Mouse (Mus musculus) urinary bladder, postnatal 10 days (tissue): ENCODE data around the gene Phlda3.
A peak's percentile ranks its signal among the peaks of the same experiment; 100 is the strongest.

ENCODE experiments used
- DNase-seq: peaks from one replicate; pipeline ENCODE4 v3.0.0; 2022; ENCODE audit warnings: low spot score

Phlda3 gene

GRCm38 (mm10) chr1:135765645-135766591 is at the start of gene Phlda3:
Phlda3 (plus strand) TSS chr1:135766119.
- DNase-seq, result peak; percentile 51

- DNase-seq, result no peak
Observed at GRCm38 (mm10) chr1:135719486-135719885, 46.4 kb upstream of the Phlda3 start.

GRCm38 (mm10) chr1:135719983-135720382 is 45.9 kb upstream of the Phlda3 start, which contains the start of gene Csrp1:
Csrp1 (plus strand) TSS chr1:135720061.
- DNase-seq, result no peak

DNA sequence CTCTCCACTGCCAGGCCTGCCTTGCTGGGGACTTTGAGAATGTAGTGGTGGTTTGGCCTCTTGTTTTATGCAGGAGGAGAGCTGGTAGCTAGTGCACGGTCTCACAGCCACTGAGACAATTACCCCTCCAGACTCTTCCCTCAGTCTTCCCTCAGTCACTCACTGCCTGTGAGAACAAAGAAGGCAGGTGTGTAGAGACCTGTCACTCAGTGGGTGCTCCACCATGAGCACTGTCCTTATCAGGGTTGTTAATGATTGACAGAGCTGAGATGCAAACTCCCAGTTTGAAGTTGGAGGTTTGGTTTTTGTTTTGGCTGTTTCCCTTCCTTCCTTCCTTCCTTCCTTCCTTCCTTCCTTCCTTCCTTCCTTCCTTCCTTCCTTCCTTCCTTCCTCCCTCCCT is 42.9 kb upstream of the Phlda3 start:
- no peak for DNase-seq

DNA sequence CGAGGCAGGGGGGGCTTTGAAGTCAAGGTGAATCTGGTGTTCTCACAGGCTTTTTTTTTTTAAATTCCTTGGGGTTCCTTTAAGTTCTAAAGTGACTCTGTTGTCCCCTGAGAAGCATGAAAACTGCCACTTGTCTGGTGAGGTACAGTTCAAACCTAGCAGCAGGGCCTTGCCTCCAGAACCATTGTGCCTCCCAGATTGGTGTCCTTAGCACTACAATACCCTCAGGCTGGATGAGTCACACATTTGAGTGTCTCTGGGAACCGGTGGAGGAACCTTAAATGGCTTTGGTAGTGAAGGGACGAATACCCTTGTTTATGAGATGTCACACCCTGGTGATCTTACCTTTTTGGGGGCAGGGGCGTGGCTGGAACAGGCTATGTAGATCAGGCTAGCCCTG is 41.8 kb upstream of the Phlda3 start:
- no peak for DNase-seq

GRCm38 (mm10) chr1:135725324-135725723 is 40.6 kb upstream of the Phlda3 start:
- no peak for DNase-seq

DNA sequence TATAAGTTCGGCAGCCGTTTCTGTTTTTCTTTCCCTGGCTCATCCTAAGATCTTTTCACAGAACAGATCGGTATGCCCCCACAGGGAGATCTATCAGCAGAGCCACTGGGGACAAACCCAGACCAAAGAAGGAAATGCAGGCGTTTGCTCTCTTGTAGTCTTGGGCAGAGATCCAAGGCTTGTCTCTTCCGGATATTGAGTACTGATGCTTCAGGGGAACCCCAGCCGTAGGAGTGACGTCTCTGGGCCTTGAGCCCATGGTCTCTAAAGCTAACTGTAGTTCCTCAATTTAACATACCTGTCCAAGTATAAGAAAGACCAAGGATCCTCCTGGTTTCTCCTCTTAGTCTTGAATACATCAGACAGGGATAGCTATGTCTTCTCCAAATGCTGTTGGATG is 40.0 kb upstream of the Phlda3 start:
- no peak for DNase-seq

- peak; percentile 64 for DNase-seq
Observed at GRCm38 (mm10) chr1:135728631-135729366, 37.1 kb upstream of the Phlda3 start.

GRCm38 (mm10) chr1:135729367-135729713 is 36.6 kb upstream of the Phlda3 start:
- DNase-seq, result no peak

GRCm38 (mm10) chr1:135729821-135730220 is 36.1 kb upstream of the Phlda3 start:
- no peak for DNase-seq

GRCm38 (mm10) chr1:135730296-135730695 is 35.6 kb upstream of the Phlda3 start:
- DNase-seq, result no peak

DNA sequence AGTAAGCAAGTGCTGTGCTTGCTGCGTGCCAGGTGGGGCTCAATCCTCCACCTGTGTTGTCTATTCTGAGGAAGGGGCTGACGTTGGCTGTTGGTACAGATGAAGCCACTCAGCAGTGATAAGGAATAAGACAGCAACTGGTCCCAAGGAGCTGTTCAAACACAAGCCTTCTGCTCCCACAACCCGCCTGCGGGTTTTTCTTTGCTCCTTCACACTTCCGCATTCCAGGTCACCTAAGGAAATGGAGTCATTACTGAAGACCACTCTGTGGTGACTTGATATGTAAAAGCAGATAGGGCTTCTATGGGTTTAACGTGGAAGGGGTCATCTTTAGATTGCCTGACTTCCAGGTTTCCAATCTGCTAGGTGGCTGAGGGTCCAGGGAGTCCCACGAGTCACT is 34.5 kb upstream of the Phlda3 start:
- DNase-seq, result no peak

DNA sequence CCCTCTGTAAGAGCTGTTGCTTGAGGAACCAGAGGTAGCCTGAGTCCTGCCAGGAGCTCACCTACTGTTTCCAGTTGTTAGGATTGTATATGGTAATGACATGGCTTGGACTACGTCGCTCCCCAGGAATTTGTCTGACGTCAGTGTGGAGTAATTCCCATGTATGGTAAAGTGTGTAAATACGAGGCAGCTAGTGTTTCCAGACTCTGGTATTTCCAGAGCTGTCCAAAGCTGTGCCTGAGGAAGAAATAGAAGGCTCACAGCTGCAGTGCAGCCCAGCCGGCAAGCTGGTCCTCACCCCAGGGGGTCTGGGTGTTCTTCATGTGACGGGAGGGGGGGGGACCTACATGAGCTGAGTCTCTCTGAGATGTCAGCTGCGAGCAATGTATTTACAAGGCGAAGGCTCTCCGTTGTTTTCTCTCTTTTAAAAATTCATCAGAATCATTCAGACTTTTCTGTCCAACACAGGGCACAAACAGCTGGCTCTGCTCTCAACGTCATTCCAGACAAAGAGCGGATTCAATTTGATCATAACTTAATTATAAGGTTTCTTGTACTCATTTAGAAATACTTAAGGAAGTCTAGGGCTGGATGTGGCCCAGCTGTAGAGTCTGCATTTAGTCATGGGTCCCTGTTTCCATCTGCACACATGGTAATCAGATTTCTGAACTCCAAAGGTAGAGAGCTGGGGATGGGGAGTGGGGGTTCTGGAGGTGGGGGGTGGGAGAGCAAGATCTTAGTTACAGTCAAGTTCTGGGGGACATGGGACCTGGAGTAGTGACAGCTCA is 33.8 kb upstream of the Phlda3 start:
- no peak for DNase-seq

DNA sequence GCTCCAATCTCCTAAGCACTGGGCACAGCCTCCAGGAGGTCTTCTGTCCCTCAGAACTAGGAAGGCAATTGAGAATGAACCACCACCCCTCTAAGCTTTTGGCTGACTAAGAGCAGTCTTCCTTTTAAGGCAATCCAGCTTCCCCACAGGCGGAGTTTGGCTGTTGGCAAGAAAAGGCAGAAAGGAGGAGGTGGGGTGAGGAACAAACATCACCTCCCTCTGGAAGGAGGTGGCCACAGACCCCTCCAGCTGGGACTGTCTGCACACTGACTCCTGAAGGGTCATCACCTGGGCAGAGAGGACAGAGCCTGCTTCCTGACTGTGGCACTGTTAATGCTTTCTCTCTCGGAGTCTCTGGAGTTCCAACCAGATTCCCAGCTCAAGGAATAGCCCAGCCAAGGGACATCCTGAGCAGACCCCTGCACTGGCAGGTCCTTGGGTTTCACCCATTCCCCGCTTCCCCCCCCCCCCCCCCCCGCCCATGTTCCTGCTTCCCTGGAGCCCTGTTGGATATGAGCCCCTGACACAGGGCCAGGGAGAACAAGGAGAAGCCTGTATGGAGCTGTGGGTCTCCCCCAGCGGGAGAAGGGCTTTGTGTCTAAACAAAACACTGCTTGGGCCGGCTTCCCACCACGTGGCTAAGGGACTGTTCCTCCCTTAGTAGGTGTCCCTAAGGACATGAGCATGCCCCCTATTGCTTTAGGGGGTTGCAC is 31.5 kb upstream of the Phlda3 start:
- DNase-seq, result no peak

GRCm38 (mm10) chr1:135735460-135735859 is 30.5 kb upstream of the Phlda3 start:
- DNase-seq, result no peak

GRCm38 (mm10) chr1:135744987-135745386 is 20.9 kb upstream of the Phlda3 start:
- DNase-seq, result no peak

- no peak for DNase-seq
Observed at GRCm38 (mm10) chr1:135746248-135746647, 19.7 kb upstream of the Phlda3 start.

DNA sequence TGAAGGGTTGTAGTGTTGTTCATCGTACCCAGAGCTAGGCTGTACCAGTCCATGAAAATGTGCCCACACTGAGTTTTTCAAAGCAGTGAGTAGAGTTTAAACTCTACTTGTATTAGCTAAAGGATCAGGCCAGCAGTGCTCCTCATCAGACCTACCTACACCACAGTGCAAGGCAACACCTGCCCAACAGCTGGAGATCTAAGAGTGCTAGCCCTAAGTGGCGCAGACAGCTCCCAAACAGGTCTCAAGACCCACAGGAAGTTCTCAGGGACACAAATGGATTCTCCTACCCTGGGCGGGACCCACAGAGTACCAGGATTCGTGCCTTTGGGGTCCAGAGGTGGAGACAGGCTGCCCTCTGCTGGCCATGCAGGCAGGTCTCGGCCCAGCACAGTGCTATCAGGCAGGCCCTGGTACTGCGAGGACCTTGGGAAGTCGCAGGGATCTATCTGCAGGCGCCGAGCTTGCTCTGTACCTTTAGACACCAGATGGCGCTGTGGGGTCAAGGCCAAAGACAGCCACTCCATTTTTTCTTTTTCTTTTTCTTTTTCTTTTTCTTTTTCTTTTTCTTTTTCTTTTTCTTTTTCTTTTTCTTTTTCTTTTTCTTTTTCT is 13.1 kb upstream of the Phlda3 start:
- DNase-seq, result peak; percentile 73

DNA sequence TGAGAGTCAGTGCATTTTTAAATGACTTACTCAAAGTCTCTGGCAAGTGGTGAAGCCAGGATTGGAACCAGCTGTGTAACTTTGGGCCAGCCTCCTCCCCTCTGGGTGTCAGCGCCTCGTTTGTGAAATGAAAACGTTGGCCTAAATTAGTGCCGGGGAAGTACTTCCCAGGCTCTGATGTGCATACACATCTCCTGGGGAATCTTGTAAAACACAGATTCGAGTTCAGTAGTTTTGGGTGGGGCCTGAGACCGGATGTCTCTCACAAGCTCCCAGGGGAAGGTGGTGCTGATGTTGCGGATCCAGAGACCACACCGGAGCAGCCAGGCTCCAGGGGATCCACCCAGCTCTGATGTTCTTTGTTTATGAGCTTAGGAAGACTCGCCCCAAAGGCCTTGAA is 10.6 kb upstream of the Phlda3 start:
- no peak for DNase-seq

GRCm38 (mm10) chr1:135755913-135756312 is 10.0 kb upstream of the Phlda3 start:
- DNase-seq, result no peak

DNA sequence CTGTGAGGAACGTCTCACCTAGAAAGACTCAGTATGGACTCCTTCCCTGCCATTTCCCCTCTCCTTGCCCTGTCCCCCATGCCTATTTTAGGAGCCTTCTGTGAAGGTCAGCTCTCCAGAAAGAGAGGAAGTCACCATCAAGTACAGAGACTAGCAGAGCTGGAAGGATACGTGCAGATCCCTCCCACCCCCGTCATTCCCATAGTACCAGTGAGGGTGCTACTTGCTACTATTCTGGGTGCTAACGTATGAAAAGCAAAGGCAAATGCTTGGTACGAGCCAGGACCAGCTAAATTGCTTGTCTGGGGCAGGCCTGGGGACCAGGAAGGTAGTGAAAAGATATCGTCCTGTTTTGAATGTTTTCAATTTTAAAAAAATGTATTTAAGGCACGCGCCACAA is 8.6 kb upstream of the Phlda3 start:
- no peak for DNase-seq
